Mouse (Mus musculus) midbrain, embryonic 13.5 days (tissue): ENCODE results near the gene Adgrl1. TPM values are rescaled to one million over a fixed set of nuclear protein-coding genes. Genes with fewer than 3 reads are reported as not detected.

Source experiments
- ATAC-seq: fragments of 200-750 bp; cut with Nextera tagmentation; 2 replicates; pipeline ENCODE4 v1.8.0; 2017; ENCODE audit warnings: mild to moderate bottlenecking, moderate TSS enrichment, moderate library complexity
- H3K27ac ChIP-seq: fragments of 300-500 bp; sonication (generic); 2 replicates; pipeline ENCODE4 v1.5.1; 2015; ENCODE audit warnings: inconsistent platforms, mild to moderate bottlenecking, moderate library complexity
- H3K27me3 ChIP-seq: fragments of 300-500 bp; sonication (generic); 2 replicates; pipeline ENCODE4 v1.6.1; 2015; ENCODE audit warnings: mild to moderate bottlenecking, inconsistent platforms
- H3K36me3 ChIP-seq: fragments of 300-500 bp; sonication (generic); 2 replicates; pipeline ENCODE4 v1.6.1; 2015; ENCODE audit warnings: mild to moderate bottlenecking, inconsistent platforms
- H3K4me1 ChIP-seq: fragments of 300-500 bp; sonication (generic); replicated peaks from 2 replicates; pipeline ENCODE4 v1.6.1; 2015; ENCODE audit warnings: inconsistent platforms
- H3K4me2 ChIP-seq: fragments of 300-500 bp; sonication (generic); replicated peaks from 2 replicates; pipeline ENCODE4 v1.6.1; 2015; ENCODE audit warnings: moderate library complexity, mild to moderate bottlenecking, inconsistent platforms
- H3K4me3 ChIP-seq: fragments of 300-500 bp; sonication (generic); replicated peaks from 2 replicates; pipeline ENCODE4 v1.5.1; 2015; ENCODE audit warnings: mild to moderate bottlenecking, inconsistent platforms
- H3K9ac ChIP-seq: fragments of 300-500 bp; sonication (generic); replicated peaks from 2 replicates; pipeline ENCODE4 v1.6.1; 2015; ENCODE audit warnings: mild to moderate bottlenecking, inconsistent platforms
- H3K9me3 ChIP-seq: fragments of 300-500 bp; sonication (generic); 2 replicates; pipeline ENCODE4 v1.6.1; 2016; ENCODE audit warnings: mild to moderate bottlenecking, inconsistent platforms
- WGBS: fragments of 180-500 bp; shearing (Covaris S2); methylation state at CpG from one replicate; pipeline ENCODE4 v1.1.7; 2015; 5-methylcytosine and 5-hydroxymethylcytosine counted together
- polyA plus RNA-seq: library from polyadenylated mRNA; unstranded; fragments of >200 nt; fragmentation: Nextera tagmentation; extraction: Ambion mirVana; gene quantifications from 2 replicates; pipeline ENCODE4 v1.2.1, GENCODE M21; 2015

The Adgrl1 gene
- polyA plus RNA-seq, 1 experiment from 2014 or later, result 46.1 TPM

- H3K27me3 ChIP-seq, result no peaks in the 10 kb centered on the region
- H3K4me1 ChIP-seq, result peaks cover 68% of the 10 kb centered on the region
- peak overlapping the region; percentile 39; the same call in 1 of the 2 replicates for H3K9ac ChIP-seq
- no peak overlapping the region for H3K4me2 ChIP-seq
- H3K4me3 ChIP-seq, result no peak overlapping the region
- no peak for ATAC-seq
- no peaks in the 10 kb centered on the region for H3K9me3 ChIP-seq
- H3K27ac ChIP-seq, result no peak overlapping the region
- peaks cover 13% of the 10 kb centered on the region; the same call in 1 of the 2 replicates for H3K36me3 ChIP-seq
- WGBS, result 85% methylated on average over 6 of the region's 6 CpGs
Measured at GRCm38 (mm10) chr8:83908583-83908982, 8.7 kb downstream of the Adgrl1 start.

GRCm38 (mm10) chr8:83909311-83909710, 9.4 kb downstream of the Adgrl1 start:
- Histone ChIP-seq H3K4me2 (no peak overlapping the region), H3K4me1 (peaks cover 67% of the 10 kb centered on the region), H3K4me3 (no peak overlapping the region), H3K27ac (no peak overlapping the region), H3K27me3 (no peaks in the 10 kb centered on the region), H3K9ac (peak overlapping the region; percentile 39; the same call in 1 of the 2 replicates), H3K36me3 (peaks cover 13% of the 10 kb centered on the region; the same call in 1 of the 2 replicates), H3K9me3 (no peaks in the 10 kb centered on the region)
- peak; percentile 66 for ATAC-seq
- WGBS, result 51% methylated on average over 8 of the region's 8 CpGs

DNA sequence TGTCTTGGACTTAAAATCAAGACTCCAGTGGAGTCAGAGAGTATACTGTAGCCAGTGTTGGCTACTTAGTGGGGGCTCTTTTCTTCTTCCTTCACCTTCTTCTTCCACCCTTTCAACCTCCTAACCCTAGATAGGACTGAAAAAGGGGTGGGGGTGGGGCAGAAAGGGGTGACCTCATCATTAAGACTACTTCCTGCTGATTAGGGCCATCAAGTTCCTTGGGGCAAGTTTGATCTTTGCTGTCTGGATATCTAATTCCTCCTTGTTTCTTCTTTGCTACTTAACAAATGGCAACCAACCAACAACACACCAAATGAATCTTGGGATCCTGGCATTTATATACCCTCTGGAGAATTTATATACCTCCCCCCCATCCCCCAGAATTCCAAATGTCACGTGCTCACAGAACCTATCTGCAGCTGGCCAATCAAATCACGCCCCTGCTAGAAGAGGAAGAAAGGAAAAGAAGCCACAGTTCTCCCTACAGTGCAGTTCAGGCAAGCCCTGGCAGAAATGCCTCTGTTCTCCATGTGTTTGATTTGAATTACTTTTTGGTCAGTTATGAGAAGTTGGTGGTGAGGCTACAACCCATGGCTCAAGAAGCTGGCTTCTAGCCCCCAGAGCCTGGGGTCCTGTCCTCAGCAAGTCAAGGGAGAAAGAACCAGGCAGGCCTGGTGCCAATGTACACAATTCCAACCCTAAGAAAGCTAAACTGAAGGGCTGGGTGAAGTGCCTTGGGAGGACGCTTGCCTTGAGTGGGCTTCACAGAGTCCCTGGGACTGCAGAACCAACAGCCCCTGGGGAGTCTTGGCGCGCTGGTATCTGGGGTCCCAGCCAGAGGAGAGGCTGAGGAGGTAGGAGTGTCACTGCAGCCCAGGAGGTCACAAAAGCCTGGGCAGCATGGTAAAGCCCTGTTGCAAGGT, 12.2 kb downstream of the Adgrl1 start:
- Histone ChIP-seq H3K9me3 (no peaks in the 10 kb centered on the region), H3K4me1 (peaks cover 69% of the 10 kb centered on the region), H3K4me3 (no peak overlapping the region), H3K9ac (no peak overlapping the region), H3K27ac (no peak overlapping the region), H3K36me3 (peaks cover 4% of the 10 kb centered on the region), H3K4me2 (no peak overlapping the region), H3K27me3 (no peaks in the 10 kb centered on the region)
- 80% methylated on average over 5 of the region's 5 CpGs for WGBS
- ATAC-seq, result no peak

GRCm38 (mm10) chr8:83914232-83914631, 14.3 kb downstream of the Adgrl1 start:
- Histone ChIP-seq H3K36me3 (peaks cover 19% of the 10 kb centered on the region), H3K9me3 (no peaks in the 10 kb centered on the region), H3K4me3 (no peak overlapping the region), H3K9ac (no peak overlapping the region), H3K4me2 (no peak overlapping the region), H3K27me3 (no peaks in the 10 kb centered on the region), H3K27ac (no peak overlapping the region), H3K4me1 (peaks cover 48% of the 10 kb centered on the region)
- no peak for ATAC-seq
- 96% methylated on average over 3 of the region's 3 CpGs for WGBS

DNA sequence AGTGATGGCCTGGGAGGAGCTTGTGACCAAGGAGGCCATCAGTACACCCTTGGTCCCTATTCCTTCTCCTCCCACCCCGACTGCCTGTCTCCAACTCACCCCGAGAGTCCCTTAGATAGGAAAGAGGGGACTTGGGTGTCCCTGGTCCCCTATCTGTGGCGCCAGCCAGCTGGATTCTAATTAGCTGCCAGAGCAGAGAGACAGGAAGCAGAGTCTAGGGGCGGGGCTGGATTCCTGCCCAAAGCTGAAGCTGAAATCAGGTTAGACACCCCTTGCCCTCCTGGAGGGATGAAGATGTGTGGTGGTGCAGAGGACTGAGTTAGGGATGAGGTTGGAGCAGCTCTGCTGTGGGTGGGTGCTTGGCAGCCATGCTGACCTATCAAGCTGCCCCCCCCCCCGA, 15.0 kb downstream of the Adgrl1 start:
- Histone ChIP-seq H3K27ac (no peak overlapping the region), H3K36me3 (peaks cover 26% of the 10 kb centered on the region), H3K4me3 (no peak overlapping the region), H3K9ac (no peak overlapping the region), H3K4me2 (no peak overlapping the region), H3K9me3 (no peaks in the 10 kb centered on the region), H3K27me3 (no peaks in the 10 kb centered on the region), H3K4me1 (peaks cover 42% of the 10 kb centered on the region)
- WGBS, result 72% methylated on average over 5 of the region's 5 CpGs
- ATAC-seq, result peak; percentile 19; the same call in 1 of the 2 replicates

GRCm38 (mm10) chr8:83916015-83916414, 16.1 kb downstream of the Adgrl1 start:
- ATAC-seq, result no peak
- Histone ChIP-seq H3K4me2 (no peak overlapping the region), H3K27me3 (no peaks in the 10 kb centered on the region), H3K9me3 (no peaks in the 10 kb centered on the region), H3K9ac (no peak overlapping the region), H3K36me3 (peaks cover 36% of the 10 kb centered on the region), H3K27ac (no peak overlapping the region), H3K4me1 (peaks cover 34% of the 10 kb centered on the region), H3K4me3 (no peak overlapping the region)
- 74% methylated on average over 5 of the region's 5 CpGs for WGBS

DNA sequence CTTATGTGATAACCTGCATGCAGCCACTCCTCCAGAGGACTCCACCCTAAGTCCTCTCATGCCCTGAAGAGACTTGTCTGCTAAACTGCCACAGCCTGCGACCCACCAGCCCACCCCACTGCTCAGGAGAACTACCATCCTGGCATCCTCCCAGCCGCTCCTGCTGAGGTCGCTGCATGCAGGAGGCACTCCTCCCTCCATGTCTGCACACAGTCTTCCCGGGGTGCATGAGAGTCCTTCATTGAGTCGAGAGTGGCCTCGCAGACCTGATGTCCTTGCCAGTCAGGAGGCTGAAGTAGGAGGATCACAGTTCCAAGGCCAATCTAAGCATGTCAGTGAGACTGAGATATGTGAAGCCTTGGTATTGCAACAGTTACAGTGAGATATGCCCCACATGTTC, 17.7 kb downstream of the Adgrl1 start:
- Histone ChIP-seq H3K36me3 (peaks cover 48% of the 10 kb centered on the region), H3K27me3 (no peaks in the 10 kb centered on the region), H3K4me3 (no peak overlapping the region), H3K9ac (0 out of 2 replicates have a peak overlapping the region, but pooled peaks have one; percentile 1), H3K9me3 (no peaks in the 10 kb centered on the region), H3K27ac (no peak overlapping the region), H3K4me1 (peaks cover 26% of the 10 kb centered on the region), H3K4me2 (no peak overlapping the region)
- ATAC-seq, result no peak
- whole genome bisulfite sequencing, result 85% methylated on average over 6 of the region's 6 CpGs

- H3K9me3 ChIP-seq, result no peaks in the 10 kb centered on the region
- 76% methylated on average over 3 of the region's 3 CpGs for WGBS
- H3K4me2 ChIP-seq, result no peak overlapping the region
- H3K4me1 ChIP-seq, result no peaks in the 10 kb centered on the region
- H3K27ac ChIP-seq, result no peak overlapping the region
- no peak overlapping the region for H3K4me3 ChIP-seq
- H3K27me3 ChIP-seq, result no peaks in the 10 kb centered on the region
- peaks cover 82% of the 10 kb centered on the region for H3K36me3 ChIP-seq
- no peak overlapping the region for H3K9ac ChIP-seq
- peak; percentile 58; the same call in 1 of the 2 replicates for ATAC-seq
Measured at GRCm38 (mm10) chr8:83921558-83921957, 21.7 kb downstream of the Adgrl1 start.

DNA sequence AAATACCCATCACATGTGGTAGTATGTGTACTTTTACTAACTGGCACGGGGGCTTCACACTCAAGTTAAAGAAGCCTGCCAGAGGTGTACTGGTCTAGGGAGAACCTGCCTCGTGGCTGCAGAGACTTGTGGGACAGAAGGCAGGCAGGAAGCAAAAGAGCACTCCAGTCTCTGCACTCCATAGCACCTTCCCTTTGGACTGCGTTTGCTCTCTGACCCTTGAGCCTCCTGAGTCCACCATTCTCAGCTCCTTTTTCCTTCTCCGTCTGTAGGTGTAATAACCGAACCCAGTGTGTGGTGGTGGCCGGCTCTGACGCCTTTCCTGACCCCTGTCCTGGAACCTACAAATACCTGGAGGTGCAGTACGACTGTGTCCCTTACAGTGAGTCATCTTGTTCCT, 22.8 kb downstream of the Adgrl1 start:
- H3K27me3 ChIP-seq, result no peaks in the 10 kb centered on the region
- H3K9me3 ChIP-seq, result no peaks in the 10 kb centered on the region
- H3K36me3 ChIP-seq, result peaks cover 86% of the 10 kb centered on the region
- H3K4me2 ChIP-seq, result no peak overlapping the region
- ATAC-seq, result no peak
- 90% methylated on average over 8 of the region's 8 CpGs for WGBS
- H3K4me1 ChIP-seq, result no peaks in the 10 kb centered on the region
- no peak overlapping the region for H3K27ac ChIP-seq
- H3K9ac ChIP-seq, result no peak overlapping the region
- H3K4me3 ChIP-seq, result no peak overlapping the region

GRCm38 (mm10) chr8:83924585-83924984, 24.7 kb downstream of the Adgrl1 start:
- Histone ChIP-seq H3K27ac (no peak overlapping the region), H3K4me2 (no peak overlapping the region), H3K4me1 (no peaks in the 10 kb centered on the region), H3K9ac (no peak overlapping the region), H3K4me3 (no peak overlapping the region), H3K9me3 (no peaks in the 10 kb centered on the region), H3K27me3 (no peaks in the 10 kb centered on the region), H3K36me3 (peaks cover 93% of the 10 kb centered on the region)
- ATAC-seq, result no peak
- 84% methylated on average over 5 of the region's 5 CpGs for WGBS

DNA sequence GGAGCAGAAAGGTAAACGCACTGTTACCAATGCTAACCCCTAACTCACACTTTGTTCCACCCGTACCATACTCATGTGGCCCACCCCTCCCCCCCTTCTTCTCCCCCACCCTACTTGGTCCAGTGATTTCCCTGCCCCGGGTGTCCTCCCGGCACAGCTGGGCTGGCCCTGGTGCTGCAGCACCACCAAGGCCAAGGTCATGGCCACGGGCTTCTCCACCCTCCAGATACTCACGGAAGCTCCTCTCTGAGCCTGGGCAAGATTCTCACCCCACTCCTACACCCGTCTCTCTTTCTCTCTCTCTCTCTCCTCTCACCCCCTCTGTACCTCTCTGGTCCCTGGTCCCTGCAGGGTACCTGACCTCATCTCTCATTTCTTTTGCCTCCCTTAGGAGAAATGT, 26.4 kb downstream of the Adgrl1 start:
- H3K9ac ChIP-seq, result no peak overlapping the region
- no peaks in the 10 kb centered on the region for H3K9me3 ChIP-seq
- no peaks in the 10 kb centered on the region for H3K4me1 ChIP-seq
- H3K4me2 ChIP-seq, result no peak overlapping the region
- ATAC-seq, result no peak
- H3K4me3 ChIP-seq, result no peak overlapping the region
- H3K36me3 ChIP-seq, result peaks cover 95% of the 10 kb centered on the region
- H3K27ac ChIP-seq, result no peak overlapping the region
- 71% methylated on average over 7 of the region's 7 CpGs for WGBS
- H3K27me3 ChIP-seq, result no peaks in the 10 kb centered on the region

- Histone ChIP-seq H3K27ac (no peak overlapping the region), H3K9ac (no peak overlapping the region), H3K27me3 (no peaks in the 10 kb centered on the region), H3K4me2 (no peak overlapping the region), H3K4me1 (no peaks in the 10 kb centered on the region), H3K4me3 (no peak overlapping the region), H3K9me3 (no peaks in the 10 kb centered on the region), H3K36me3 (peaks cover 100% of the 10 kb centered on the region)
- 88% methylated on average over 5 of the region's 5 CpGs for WGBS
- ATAC-seq, result no peak
Measured at GRCm38 (mm10) chr8:83934222-83934621, 34.3 kb downstream of the Adgrl1 start.
